Mouse (Mus musculus): Measurements from ENCODE around the gene Chrm5. TPM values are rescaled to one million over a fixed set of nuclear protein-coding genes. Genes with fewer than 3 reads are reported as not detected.

Gene Chrm5
- 10 to 100 TPM; 10.3 to 12.4 TPM for total RNA-seq (2021)
- long read RNA-seq, experiment 1, partial matches to known transcripts = 0 of 1 reads
- long read RNA-seq, experiment 1, other reads (novel, unspliced or antisense) = 1 of 1 reads
- long read RNA-seq, experiment 2 = 0 reads

DNA sequence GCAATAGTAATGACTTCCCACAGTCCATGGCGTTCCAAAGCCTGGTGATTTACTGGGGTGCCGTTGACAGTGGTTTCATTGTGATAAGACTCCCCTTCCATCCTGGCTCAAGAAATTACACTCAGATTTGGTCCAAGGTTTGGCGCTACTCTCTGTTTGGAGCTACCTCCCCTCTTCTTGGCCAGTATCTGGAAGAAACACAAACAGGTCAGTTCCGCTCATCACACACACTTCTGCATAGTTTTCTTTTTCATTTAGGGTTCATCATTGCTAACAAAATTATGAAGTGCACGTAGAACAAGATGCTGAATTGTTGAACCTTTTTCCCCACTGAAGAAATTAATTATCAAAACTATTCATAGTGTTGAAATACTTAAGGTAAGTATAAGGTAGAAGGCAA lies at the start of gene Chrm5:
Gene Chrm5 (minus strand): TSS at position 101 of the 400 bp plus-strand sequence.
- DNase-seq (ENCODE audit: low spot score in 2 of 2) = no peak

DNA sequence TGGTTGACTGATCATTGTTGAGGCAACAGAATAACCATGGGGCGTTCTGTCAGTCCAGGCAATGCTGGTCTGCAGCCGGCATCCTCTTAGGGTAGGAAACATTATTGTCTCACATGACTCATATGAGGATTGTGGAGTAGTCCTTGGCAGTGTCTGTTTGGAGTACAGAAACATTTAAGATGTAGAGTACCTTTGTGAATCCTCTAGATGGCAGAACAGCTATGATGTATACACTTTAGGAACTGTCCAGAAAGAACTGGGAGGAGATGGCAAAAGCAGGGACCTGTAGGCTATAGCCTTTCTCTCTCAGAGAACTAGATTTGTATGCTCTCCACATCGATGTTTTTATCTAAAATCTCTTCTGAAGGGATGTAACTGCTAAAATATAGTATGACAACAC lies 46.4 kb upstream of the Chrm5 start:
- DNase-seq (ENCODE audit: low spot score in 2 of 2) = no peak

- DNase-seq (ENCODE audit: low spot score in 2 of 2) = no peak
Measured at GRCm38 (mm10) chr2:112520526-112521482, 40.2 kb upstream of the Chrm5 start.

GRCm38 (mm10) chr2:112518541-112518940 lies 38.0 kb upstream of the Chrm5 start:
- no peak for DNase-seq (ENCODE audit: low spot score in 2 of 2)

GRCm38 (mm10) chr2:112517218-112517617 lies 36.6 kb upstream of the Chrm5 start:
- DNase-seq (ENCODE audit: low spot score in 2 of 2) = no peak

DNA sequence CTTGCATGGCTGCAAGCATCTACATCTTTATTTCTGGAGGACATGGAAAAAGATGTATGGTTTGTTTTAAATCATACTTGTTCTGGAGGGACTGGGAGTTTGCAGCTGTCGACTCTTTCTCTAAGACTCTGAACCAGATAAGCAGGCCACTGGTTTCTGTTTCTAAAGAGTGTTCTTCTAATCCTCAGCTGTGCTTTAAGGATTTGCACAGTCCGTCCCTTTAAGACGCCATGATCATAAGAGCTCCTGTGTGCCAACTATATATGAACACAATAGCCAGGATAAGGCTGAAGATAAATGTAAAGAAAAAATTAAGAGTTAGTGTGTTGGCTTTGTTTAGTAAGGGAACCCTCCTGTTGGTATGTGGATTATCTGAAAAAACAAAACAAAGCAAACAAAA lies 36.2 kb upstream of the Chrm5 start:
- DNase-seq (ENCODE audit: low spot score in 2 of 2) = no peak

- DNase-seq (ENCODE audit: low spot score in 2 of 2) = no peak
Measured at GRCm38 (mm10) chr2:112513036-112513435, 32.5 kb upstream of the Chrm5 start.

GRCm38 (mm10) chr2:112510140-112510539 lies 29.6 kb upstream of the Chrm5 start:
- no peak for DNase-seq (ENCODE audit: low spot score in 2 of 2)

GRCm38 (mm10) chr2:112507444-112507843 lies 26.9 kb upstream of the Chrm5 start:
- no peak for DNase-seq (ENCODE audit: low spot score in 2 of 2)

GRCm38 (mm10) chr2:112506841-112507435 lies 26.4 kb upstream of the Chrm5 start:
- no peak for DNase-seq (ENCODE audit: low spot score in 2 of 2)

GRCm38 (mm10) chr2:112503978-112504377 lies 23.4 kb upstream of the Chrm5 start:
- DNase-seq (ENCODE audit: low spot score in 2 of 2) = no peak

- DNase-seq (ENCODE audit: low spot score in 2 of 2) = peak; percentile 73 to 84
Measured at GRCm38 (mm10) chr2:112501209-112501608, 20.6 kb upstream of the Chrm5 start.

DNA sequence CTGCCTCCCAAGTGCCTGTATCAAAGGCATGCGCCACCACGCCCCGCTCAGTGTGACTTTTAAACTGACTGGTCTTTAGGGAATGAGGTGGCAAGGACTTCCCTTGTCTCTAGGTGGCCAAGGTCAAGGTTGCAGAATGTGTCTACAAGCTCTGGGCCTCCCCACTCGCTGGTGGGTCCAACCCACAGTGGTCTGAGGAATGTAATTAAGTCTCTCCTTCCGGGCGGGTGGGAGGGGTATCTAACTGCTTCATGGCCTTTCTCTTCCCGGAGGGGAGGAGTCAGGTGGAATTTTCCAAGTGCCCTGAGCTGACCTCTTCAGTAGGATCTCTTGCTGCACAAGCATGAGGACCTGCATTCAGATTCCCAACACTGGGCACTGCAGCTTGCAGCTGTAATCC lies 17.3 kb upstream of the Chrm5 start:
- DNase-seq (ENCODE audit: low spot score in 2 of 2) = no peak

GRCm38 (mm10) chr2:112493539-112494260 lies 13.1 kb upstream of the Chrm5 start:
- no peak for DNase-seq (ENCODE audit: low spot score in 2 of 2)

GRCm38 (mm10) chr2:112492856-112493538 lies 12.4 kb upstream of the Chrm5 start, which contains the start of gene Aven:
Aven (plus strand) TSS chr2:112492964.
- peak; percentile 78 to 84 for DNase-seq (ENCODE audit: low spot score in 2 of 2)

GRCm38 (mm10) chr2:112492431-112492855 lies 11.9 kb upstream of the Chrm5 start:
- no peak for DNase-seq (ENCODE audit: low spot score in 2 of 2)

DNA sequence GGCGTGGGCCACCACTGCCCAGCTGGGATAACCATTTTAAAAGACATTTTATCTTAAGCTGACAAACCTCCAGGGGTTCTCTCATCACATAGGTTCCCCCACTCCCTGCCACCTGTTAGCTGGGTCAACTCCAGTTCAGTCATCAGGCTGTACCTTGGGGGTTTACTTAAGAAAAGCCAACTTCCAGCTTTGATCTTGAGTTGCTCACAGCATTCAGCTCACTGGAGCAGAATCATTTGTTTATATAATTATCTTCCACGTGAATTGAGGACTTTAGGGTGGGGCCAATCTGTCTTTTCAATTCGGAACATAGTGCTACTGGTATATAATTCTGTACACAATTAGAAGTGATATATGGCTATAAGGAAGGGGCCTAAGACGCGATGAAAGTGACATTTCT lies 11.1 kb upstream of the Chrm5 start:
- no peak for DNase-seq (ENCODE audit: low spot score in 2 of 2)

GRCm38 (mm10) chr2:112490483-112491196 lies 10.1 kb upstream of the Chrm5 start:
- DNase-seq (ENCODE audit: low spot score in 2 of 2) = no peak

GRCm38 (mm10) chr2:112484886-112485285 lies 4.3 kb upstream of the Chrm5 start:
- DNase-seq (ENCODE audit: low spot score in 2 of 2) = no peak

GRCm38 (mm10) chr2:112483334-112483651 lies 2.7 kb upstream of the Chrm5 start:
- DNase-seq (ENCODE audit: low spot score in 2 of 2) = no peak

All from layer of hippocampus, postnatal 14 days (tissue).